Mouse (Mus musculus): ENCODE measurements around the gene Iffo2. TPM values are rescaled to one million over a fixed set of nuclear protein-coding genes. Genes with fewer than 3 reads are reported as not detected.

The Iffo2 gene
- total and polyA plus RNA-seq, 3 experiments, result 0.38 to 3.0 (median 0.60) TPM

DNA sequence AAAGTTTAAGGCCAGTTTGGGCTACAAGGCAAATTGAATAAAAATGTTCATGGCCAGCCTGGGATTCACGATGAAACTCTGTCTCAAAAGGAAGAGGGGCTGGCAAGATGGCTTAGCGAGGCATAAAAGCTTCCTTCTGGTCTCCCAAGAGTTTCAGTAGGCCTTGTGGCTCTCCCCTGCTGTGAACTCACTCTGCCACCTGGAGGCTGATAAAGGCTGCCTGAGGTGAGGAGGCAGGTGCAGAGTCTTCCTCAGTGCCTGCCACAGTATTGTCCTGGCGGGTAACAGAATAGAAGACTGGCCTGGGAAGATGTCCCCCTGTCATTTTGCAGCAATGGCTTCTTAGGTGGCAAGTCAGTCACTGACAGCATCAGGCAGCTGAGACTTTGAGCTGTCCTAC, 52.6 kb downstream of the Iffo2 start:
- no peaks in the 10 kb centered on the region for H3K9me3 ChIP-seq (replicated peaks; ENCODE audit: low read length)
- H3K4me1 ChIP-seq (ENCODE audit: control insufficient read depth in 1 of 2, insufficient read depth in 2 of 2), result peaks cover 7 to 27% of the 10 kb centered on the region in 2 experiments; a peak in 3 of 4 replicates
- no peaks in the 10 kb centered on the region for H3K36me3 ChIP-seq (replicated peaks in 1 of 2; ENCODE audit: control insufficient read depth in 1 of 2, insufficient read depth in 1 of 2, low read length in 1 of 2)
- H3K9ac ChIP-seq (ENCODE audit: insufficient read depth, low read depth), result no peak overlapping the region
- H3K4me2 ChIP-seq (ENCODE audit: insufficient read depth, low read depth, poor library complexity, severe bottlenecking), result no peak overlapping the region
- no peaks in the 10 kb centered on the region for H3K79me2 ChIP-seq (replicated peaks; ENCODE audit: control insufficient read depth, extremely low read depth, insufficient read depth, poor library complexity, severe bottlenecking)
- no peak overlapping the region for H3K27ac ChIP-seq (ENCODE audit: insufficient read depth, low read depth)
- peak; percentile 45 for TF ChIP-seq SMC3 (IDR thresholded peaks at IDR 0.05; ENCODE audit: low read depth, low read length)
- TF ChIP-seq RAD21 (IDR thresholded peaks at IDR 0.05; ENCODE audit: low read depth, low read length), result peak; percentile 51
- TF ChIP-seq CTCF (conservative IDR thresholded peaks at IDR 0.05 in 1 of 2, IDR thresholded peaks at IDR 0.05 in 1 of 2; ENCODE audit: low read depth in 2 of 2, low read length in 2 of 2), result peak in 1 of 2 experiments; percentile 56; a peak in 2 of 4 replicates
- TF ChIP-seq MYC (IDR thresholded peaks at IDR 0.05; ENCODE audit: low read depth, low read length), result no peak
- DNase-seq (ENCODE audit: extremely low read depth), result no peak
- dilution Hi-C loops (cut with MboI; ENCODE audit: extremely low pct_ligation_motif_present, extremely low pct_unique_long_range_greater_than_20kb, low sequenced_read_pairs) (no loop called here), in situ Hi-C loops (cut with MboI; ENCODE audit: low pct_ligation_motif_present, low pct_unique_long_range_greater_than_20kb, low sequenced_read_pairs) (no loop called here)
- H3K4me3 ChIP-seq (replicated peaks in 1 of 3; ENCODE audit: low read depth in 2 of 3, low read length in 2 of 3, poor library complexity in 1 of 3), result no peak overlapping the region
- H3K27me3 ChIP-seq (replicated peaks), result peaks cover 79% of the 10 kb centered on the region

DNA sequence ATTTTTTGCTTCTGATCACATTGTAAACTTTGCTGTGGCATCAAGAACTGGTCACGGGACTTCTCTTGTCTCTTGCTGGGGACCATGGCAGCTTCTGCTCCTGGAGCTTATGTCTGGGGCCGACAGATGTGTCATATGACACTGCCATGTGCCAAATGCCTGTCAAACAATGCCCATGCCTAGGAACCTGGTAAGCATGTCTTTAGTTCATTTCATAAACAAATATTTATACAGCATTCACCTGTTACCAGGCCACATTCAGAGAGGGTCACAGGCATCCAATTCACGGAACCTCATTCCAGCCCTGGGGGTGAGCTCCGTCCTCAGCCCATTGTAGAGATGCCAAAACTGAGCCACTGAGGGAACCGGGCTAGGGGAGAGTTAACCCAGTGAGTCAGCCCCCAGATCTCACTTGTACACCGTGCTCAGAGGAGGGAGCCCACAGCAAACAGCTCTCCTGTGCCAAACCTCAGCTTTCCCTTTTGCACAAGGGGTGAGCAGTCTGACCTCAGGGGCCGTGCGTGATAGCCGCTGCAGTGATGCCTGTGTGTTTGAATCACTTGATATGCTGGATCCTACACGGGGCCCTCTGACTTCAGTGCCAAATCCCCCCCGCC, 53.4 kb downstream of the Iffo2 start:
- dilution Hi-C loops (cut with MboI; ENCODE audit: extremely low pct_ligation_motif_present, extremely low pct_unique_long_range_greater_than_20kb, low sequenced_read_pairs), result no loop called here
- H3K4me2 ChIP-seq (ENCODE audit: insufficient read depth, low read depth, poor library complexity, severe bottlenecking), result no peak overlapping the region

DNA sequence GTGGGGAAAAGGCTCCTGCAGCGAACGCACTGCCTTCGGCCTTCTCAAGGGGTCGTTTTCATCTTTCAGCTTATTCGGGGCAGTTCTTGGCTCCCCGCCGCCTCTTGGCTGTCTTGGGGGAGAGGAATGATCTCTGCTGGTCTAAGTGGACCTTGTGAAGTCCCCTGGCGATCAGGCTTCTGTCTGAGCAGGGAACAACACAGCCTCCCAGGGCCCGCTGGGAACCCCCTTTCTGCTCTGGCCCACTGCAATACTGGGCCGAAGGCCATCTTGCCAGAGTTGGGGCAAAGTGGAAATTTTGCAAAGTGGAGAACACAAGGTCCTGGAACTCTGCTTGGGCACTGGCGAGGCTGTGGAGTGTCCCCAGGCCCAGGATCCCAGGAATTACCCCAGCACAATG, 54.4 kb downstream of the Iffo2 start:
- Histone ChIP-seq H3K9ac (ENCODE audit: insufficient read depth, low read depth) (no peak overlapping the region), H3K27me3 (replicated peaks) (peaks cover 69% of the 10 kb centered on the region), H3K4me1 (ENCODE audit: control insufficient read depth in 1 of 2, insufficient read depth in 2 of 2) (peaks cover 7 to 15% of the 10 kb centered on the region in 2 experiments; a peak in 3 of 4 replicates), H3K4me2 (ENCODE audit: insufficient read depth, low read depth, poor library complexity, severe bottlenecking) (no peak overlapping the region), H3K4me3 (replicated peaks in 1 of 3; ENCODE audit: low read depth in 2 of 3, low read length in 2 of 3, poor library complexity in 1 of 3) (no peak overlapping the region), H3K27ac (ENCODE audit: insufficient read depth, low read depth) (no peak overlapping the region), H3K79me2 (replicated peaks; ENCODE audit: control insufficient read depth, extremely low read depth, insufficient read depth, poor library complexity, severe bottlenecking) (no peaks in the 10 kb centered on the region), H3K36me3 (replicated peaks in 1 of 2; ENCODE audit: control insufficient read depth in 1 of 2, insufficient read depth in 1 of 2, low read length in 1 of 2) (no peaks in the 10 kb centered on the region), H3K9me3 (replicated peaks; ENCODE audit: low read length) (no peaks in the 10 kb centered on the region)
- TF ChIP-seq SIN3A (IDR thresholded peaks at IDR 0.05; ENCODE audit: low read length) (no peak), ZNF384 (IDR thresholded peaks at IDR 0.05; ENCODE audit: low read depth, low read length) (no peak), MYC (IDR thresholded peaks at IDR 0.05; ENCODE audit: low read depth, low read length) (no peak)
- in situ Hi-C loops (cut with MboI; ENCODE audit: low pct_ligation_motif_present, low pct_unique_long_range_greater_than_20kb, low sequenced_read_pairs), result no loop called here
- DNase-seq (ENCODE audit: extremely low read depth), result no peak
- dilution Hi-C loops (cut with MboI; ENCODE audit: extremely low pct_ligation_motif_present, extremely low pct_unique_long_range_greater_than_20kb, low sequenced_read_pairs), result no loop called here

More for the DNA sequence above, 53.4 kb downstream of the Iffo2 start:
- in situ Hi-C loops (cut with MboI; ENCODE audit: low pct_ligation_motif_present, low pct_unique_long_range_greater_than_20kb, low sequenced_read_pairs), result no loop called here
- Histone ChIP-seq H3K36me3 (replicated peaks in 1 of 2; ENCODE audit: control insufficient read depth in 1 of 2, insufficient read depth in 1 of 2, low read length in 1 of 2) (no peaks in the 10 kb centered on the region), H3K4me3 (replicated peaks in 1 of 3; ENCODE audit: low read depth in 2 of 3, low read length in 2 of 3, poor library complexity in 1 of 3) (no peak overlapping the region), H3K27ac (ENCODE audit: insufficient read depth, low read depth) (no peak overlapping the region), H3K4me1 (ENCODE audit: control insufficient read depth in 1 of 2, insufficient read depth in 2 of 2) (peaks cover 7 to 25% of the 10 kb centered on the region in 2 experiments; a peak in 3 of 4 replicates), H3K9ac (ENCODE audit: insufficient read depth, low read depth) (no peak overlapping the region), H3K27me3 (replicated peaks) (peaks cover 75% of the 10 kb centered on the region), H3K9me3 (replicated peaks; ENCODE audit: low read length) (no peaks in the 10 kb centered on the region), H3K79me2 (replicated peaks; ENCODE audit: control insufficient read depth, extremely low read depth, insufficient read depth, poor library complexity, severe bottlenecking) (no peaks in the 10 kb centered on the region)
- TF ChIP-seq MXI1 (IDR thresholded peaks at IDR 0.05; ENCODE audit: low read depth, low read length), result no peak
- no peak for TF ChIP-seq MAZ (IDR thresholded peaks at IDR 0.05; ENCODE audit: low read depth, low read length)
- no peak for TF ChIP-seq PAX5 (IDR thresholded peaks at IDR 0.05; ENCODE audit: low read length)
- no peak for TF ChIP-seq TBP (conservative IDR thresholded peaks at IDR 0.05; ENCODE audit: low read depth, low read length)
- no peak for TF ChIP-seq IRF4 (IDR thresholded peaks at IDR 0.05; ENCODE audit: low read depth, low read length)
- no peak for TF ChIP-seq SIN3A (IDR thresholded peaks at IDR 0.05; ENCODE audit: low read length)
- no peak for TF ChIP-seq CHD2 (IDR thresholded peaks at IDR 0.05; ENCODE audit: low read length)
- no peak for TF ChIP-seq ETS1 (conservative IDR thresholded peaks at IDR 0.05; ENCODE audit: low read depth, low read length)
- TF ChIP-seq RAD21 (IDR thresholded peaks at IDR 0.05; ENCODE audit: low read depth, low read length), result no peak
- TF ChIP-seq USF2 (conservative IDR thresholded peaks at IDR 0.05; ENCODE audit: low read depth, low read length), result no peak
- no peak for TF ChIP-seq TCF12 (IDR thresholded peaks at IDR 0.05; ENCODE audit: low read depth, low read length)
- TF ChIP-seq ELF1 (IDR thresholded peaks at IDR 0.05; ENCODE audit: low read depth, low read length), result no peak
- no peak for TF ChIP-seq POLR2AphosphoS2 (IDR thresholded peaks at IDR 0.05; ENCODE audit: low read depth, low read length)
- TF ChIP-seq BHLHE40 (IDR thresholded peaks at IDR 0.05; ENCODE audit: low read depth, low read length), result no peak
- no peak for TF ChIP-seq NELFE (IDR thresholded peaks at IDR 0.05; ENCODE audit: low read depth, low read length)
- no peak for DNase-seq (ENCODE audit: extremely low read depth)
